In the genomic region with DNA sequence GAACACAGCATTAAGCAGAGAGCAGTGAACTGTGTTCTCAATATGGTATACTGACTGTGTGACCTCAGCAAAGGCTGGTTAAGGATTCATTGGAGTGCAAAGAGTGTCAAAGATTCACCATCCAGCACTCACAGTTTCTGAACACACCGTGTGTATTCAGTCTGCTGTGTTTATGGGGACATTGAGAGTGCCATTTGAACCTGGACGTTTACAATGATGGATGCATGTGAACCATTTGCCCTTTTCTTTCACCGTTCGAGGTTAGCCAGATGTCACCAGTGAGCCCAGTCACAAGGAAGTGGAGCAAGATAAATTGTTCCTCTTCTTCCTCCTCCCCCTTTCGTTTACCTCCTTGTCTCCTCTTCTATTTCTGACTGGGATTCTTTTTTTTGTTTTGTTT, we compare ENCODE assay signal across 40 mouse cellular contexts. TPM values are rescaled to one million over a fixed set of nuclear protein-coding genes. Genes with fewer than 3 reads are reported as not detected.
"Had no signal": no experiment of that assay in that cellular context is flagged by ENCODE, and none has a peak within 500 bp of the region (broad histone marks: within the 10 kb centered on the region; RNA-seq: fewer than 3 reads in every experiment).

No protein-coding gene starts in this region.

- H3K9me3 ChIP-seq: heart, embryonic 10.5 days; hindbrain, embryonic 10.5 days; hindbrain, embryonic 13.5 days; hindbrain, embryonic 15.5 days; kidney, embryonic 15.5 days; limb, embryonic 13.5 days; limb, embryonic 15.5 days; liver, embryonic 12.5 days had no signal

- H3K27ac ChIP-seq: heart, embryonic 10.5 days; hindbrain, embryonic 10.5 days; hindbrain, embryonic 13.5 days; hindbrain, embryonic 15.5 days; hindbrain, postnatal 0 days; kidney, embryonic 15.5 days; kidney, postnatal 0 days; limb, embryonic 13.5 days; limb, embryonic 15.5 days; liver, embryonic 12.5 days had no signal

- H3K27me3 ChIP-seq: heart, embryonic 12.5 days; hindbrain, embryonic 13.5 days; hindbrain, embryonic 15.5 days; kidney, embryonic 15.5 days; limb, embryonic 13.5 days; limb, embryonic 15.5 days; liver, embryonic 12.5 days had no signal

- H3K9ac ChIP-seq: heart, embryonic 12.5 days; hindbrain, embryonic 13.5 days; hindbrain, embryonic 15.5 days; kidney, embryonic 15.5 days; limb, embryonic 13.5 days; limb, embryonic 15.5 days; liver, embryonic 12.5 days had no signal

- H3K4me1 ChIP-seq: heart, embryonic 10.5 days; heart, embryonic 12.5 days; hindbrain, embryonic 13.5 days; hindbrain, embryonic 15.5 days; limb, embryonic 13.5 days; limb, embryonic 15.5 days; liver, embryonic 12.5 days had no signal

- H3K4me3 ChIP-seq: heart, embryonic 10.5 days; heart, embryonic 12.5 days; hindbrain, embryonic 10.5 days; hindbrain, embryonic 13.5 days; hindbrain, embryonic 15.5 days; kidney, embryonic 15.5 days; limb, embryonic 13.5 days; limb, embryonic 15.5 days; liver, embryonic 12.5 days had no signal

- ATAC-seq: hindbrain, postnatal 0 days; intestine, embryonic 16.5 days; liver, embryonic 12.5 days had no signal

- H3K36me3 ChIP-seq: heart, embryonic 10.5 days; heart, embryonic 12.5 days; hindbrain, embryonic 10.5 days; hindbrain, embryonic 13.5 days; hindbrain, embryonic 15.5 days; kidney, embryonic 15.5 days; limb, embryonic 13.5 days; limb, embryonic 15.5 days; liver, embryonic 12.5 days had no signal

- H3K4me2 ChIP-seq: heart, embryonic 12.5 days; hindbrain, embryonic 13.5 days; hindbrain, embryonic 15.5 days; kidney, embryonic 15.5 days; limb, embryonic 13.5 days; limb, embryonic 15.5 days; liver, embryonic 12.5 days had no signal

- DNase-seq: gastrocnemius, postnatal 10 days; gastrocnemius, postnatal 25 days; heart, adult 18-20 months; heart, postnatal 10 days; heart, postnatal 4 days; kidney, adult 11 months; kidney, adult 2 months; kidney, adult 9 months; kidney, postnatal 14 days; kidney, postnatal 36 days; layer of hippocampus, adult 9-11 months; layer of hippocampus, postnatal 36 days; left cerebral cortex, postnatal 4 days had no signal

RNA-seq across cellular contexts. Expression of gene BC030870, which starts 53.0 kb away (rescaled TPM):
- total RNA-seq: gastrocnemius, adult 18-20 months; gastrocnemius, postnatal 10 days; gastrocnemius, postnatal 25 days; gastrocnemius, postnatal 4 days; granulocyte monocyte progenitor cell, adult 5-6 weeks; heart, adult 8-10 months; heart, postnatal 10 days; heart, postnatal 25 days; heart, postnatal 4 days; hindbrain, postnatal 0 days; layer of hippocampus, adult 18-20 months; layer of hippocampus, adult 8-10 months; layer of hippocampus, postnatal 14 days; layer of hippocampus, postnatal 36 days; left cerebral cortex, adult 18-20 months; left cerebral cortex, adult 8-10 months; left cerebral cortex, postnatal 10 days; left cerebral cortex, postnatal 25 days; left cerebral cortex, postnatal 4 days; liver, adult 2 months had no signal
- polyA plus RNA-seq: heart, embryonic 10.5 days; heart, embryonic 12.5 days; heart, embryonic 14.5 days; hindbrain, embryonic 10.5 days; hindbrain, embryonic 13.5 days; hindbrain, postnatal 0 days; limb, embryonic 11.5 days; limb, embryonic 15.5 days; liver, adult 2 months; liver, embryonic 12.5 days had no signal
